Mouse (Mus musculus) gastrocnemius, postnatal 36 days (tissue): Measurements from ENCODE around the gene Btk. TPM values are rescaled to one million over a fixed set of nuclear protein-coding genes. Genes with fewer than 3 reads are reported as not detected.
"Not testable (repeated sequence)": the region's sequence is repeated elsewhere in the genome, so short reads cannot be mapped to it uniquely, and the experiment has no call there.

Experiments used
- DNase-seq, 2 experiments: peaks; one replicate each; pipeline ENCODE4 v3.0.0; 2022
- intact Hi-C: fragments of 180-260 bp; cut with DNase I; formaldehyde crosslinking; loops from one replicate; pipeline ENCODE4 v1.15.1; 2025
- total RNA-seq, 2 experiments: library from RNA; stranded (reverse); gene quantifications; 2 replicates each; pipeline ENCODE4 v1.2.3; 2021

The Btk gene
- total RNA-seq, 2 experiments from 2014 or later: 0.15 TPM

GRCm38 (mm10) chrX:134585103-134586002 lies 2.0 kb upstream of the Btk start, which contains the start of gene Rpl36a:
Gene Rpl36a, plus strand, starts transcription at chrX:134585654.
- intact Hi-C loops: no loop called here
- peak; percentile 81 to 83 for DNase-seq

GRCm38 (mm10) chrX:134582270-134582669 lies 1.1 kb downstream of the Btk start:
- intact Hi-C loops: no loop called here
- no peak for DNase-seq

- DNase-seq: no peak
- intact Hi-C loops: no loop called here
These were observed 2.7 kb downstream of the Btk start for GRCm38 (mm10) chrX:134580528-134581305.

GRCm38 (mm10) chrX:134577896-134578295 lies 5.5 kb downstream of the Btk start:
- intact Hi-C loops: no loop called here
- no peak for DNase-seq

- DNase-seq: no peak
- intact Hi-C loops: no loop called here
These were observed 16.7 kb downstream of the Btk start for GRCm38 (mm10) chrX:134566536-134567222.

GRCm38 (mm10) chrX:134564326-134564725 lies 19.0 kb downstream of the Btk start:
- no peak for DNase-seq
- intact Hi-C loops: no loop called here

- intact Hi-C loops: no loop called here
- no peak for DNase-seq
These were observed 28.9 kb downstream of the Btk start for GRCm38 (mm10) chrX:134554425-134554824.

GRCm38 (mm10) chrX:134553326-134553725 lies 30.0 kb downstream of the Btk start:
- intact Hi-C loops: no loop called here
- no peak for DNase-seq

- DNase-seq: no peak
- intact Hi-C loops: no loop called here
These were observed 32.5 kb downstream of the Btk start for GRCm38 (mm10) chrX:134550903-134551302.

- intact Hi-C loops: no loop called here
- DNase-seq: no peak
These were observed 36.0 kb downstream of the Btk start for GRCm38 (mm10) chrX:134547330-134547729.

- intact Hi-C loops: no loop called here
- DNase-seq: no peak
These were observed 41.4 kb downstream of the Btk start for GRCm38 (mm10) chrX:134541955-134542308.

- peak; percentile 21 to 50 for DNase-seq
These were observed 42.0 kb downstream of the Btk start, which contains the start of gene Timm8a1 for GRCm38 (mm10) chrX:134541145-134541954. Gene Timm8a1, minus strand, starts transcription at chrX:134541865.

GRCm38 (mm10) chrX:134540414-134541135 lies 42.8 kb downstream of the Btk start:
- DNase-seq: no peak
- intact Hi-C loops: no loop called here

More at GRCm38 (mm10) chrX:134541145-134541954, 42.0 kb downstream of the Btk start, which contains the start of gene Timm8a1:
- intact Hi-C loops: no loop called here

GRCm38 (mm10) chrX:134539795-134540194 lies 43.6 kb downstream of the Btk start:
- intact Hi-C loops, DNase-seq: not testable (repeated sequence)

- intact Hi-C loops: no loop called here
- no peak for DNase-seq
These were observed 50.0 kb downstream of the Btk start for GRCm38 (mm10) chrX:134533346-134533745.

- intact Hi-C loops: no loop called here
- DNase-seq: no peak
These were observed 58.1 kb downstream of the Btk start for GRCm38 (mm10) chrX:134525260-134525659.

GRCm38 (mm10) chrX:134523772-134524171 lies 59.6 kb downstream of the Btk start:
- intact Hi-C loops: no loop called here
- DNase-seq: no peak

- intact Hi-C loops: no loop called here
These were observed 73.9 kb downstream of the Btk start for GRCm38 (mm10) chrX:134509473-134509872.

GRCm38 (mm10) chrX:134507977-134508376 lies 75.4 kb downstream of the Btk start:
- DNase-seq: no peak
- intact Hi-C loops: no loop called here

More at GRCm38 (mm10) chrX:134509473-134509872, 73.9 kb downstream of the Btk start:
- no peak for DNase-seq
